In genomic region chr1:77226991-77227515, GRCm38 (mm10) we compare ENCODE assay signal across 9 mouse cellular contexts.
A peak's percentile ranks its signal among the peaks of the same experiment; 100 is the strongest.
DNase-seq lines count a peak whose midpoint lies in the region; ATAC-seq lines count a peak whose summit lies in the region.
"Had no signal": no experiment of that assay in that cellular context is flagged by ENCODE, and none has a peak within 500 bp of the region (broad histone marks: within the 10 kb centered on the region; RNA-seq: fewer than 3 reads in every experiment).

No protein-coding gene starts in this region.

- no peaks in the 10 kb centered on the region for H3K9me3 ChIP-seq in forebrain, embryonic 14.5 days (replicated peaks; ENCODE audit: control insufficient read depth, low read length)
- H3K9me3 ChIP-seq in forebrain, embryonic 11.5 days (ENCODE audit: control insufficient read depth, low read length): no peaks in the 10 kb centered on the region
- H3K9me3 ChIP-seq in intestine, embryonic 16.5 days (ENCODE audit: control insufficient read depth, low read length): no peaks in the 10 kb centered on the region

- no peak for ATAC-seq in forebrain, embryonic 14.5 days
- ATAC-seq in forebrain, embryonic 11.5 days (replicated peaks; ENCODE audit: low FRiP score): no peak
- ATAC-seq in intestine, embryonic 16.5 days: peak; percentile 31; the same call in 1 of the 2 replicates
- peak; percentile 74 for ATAC-seq in megakaryocyte progenitor cell, adult 5-6 weeks (replicated peaks; ENCODE audit: poor library complexity)

- H3K9ac ChIP-seq in forebrain, embryonic 14.5 days (ENCODE audit: low read length): no peak overlapping the region
- no peak overlapping the region for H3K9ac ChIP-seq in forebrain, embryonic 11.5 days (ENCODE audit: low read length)
- no peak overlapping the region for H3K9ac ChIP-seq in intestine, embryonic 16.5 days (ENCODE audit: low read depth, low read length)

- WGBS in forebrain, embryonic 14.5 days: 20% methylated on average over 12 of the region's 12 CpGs
- whole genome bisulfite sequencing in forebrain, embryonic 11.5 days: 12% methylated on average over 12 of the region's 12 CpGs
- 11% methylated on average over 12 of the region's 12 CpGs for WGBS in intestine, embryonic 16.5 days

- DNase-seq in forebrain, embryonic 14.5 days (ENCODE audit: low spot score): peak; percentile 17
- DNase-seq in forebrain, embryonic 11.5 days (ENCODE audit: low spot score): no peak
- DNase-seq in embryo, embryonic 10 days (ENCODE audit: low spot score): peak; percentile 66
- DNase-seq in ovary, postnatal 10 days (ENCODE audit: low spot score): no peak
- DNase-seq in thymus, postnatal 14 days: no peak
- DNase-seq in adrenal gland, postnatal 36 days: no peak

- no peaks in the 10 kb centered on the region for H3K36me3 ChIP-seq in forebrain, embryonic 14.5 days (ENCODE audit: control insufficient read depth, insufficient read depth, low read length)
- no peaks in the 10 kb centered on the region for H3K36me3 ChIP-seq in forebrain, embryonic 11.5 days (ENCODE audit: control insufficient read depth, insufficient read depth, low read length)
- H3K36me3 ChIP-seq in intestine, embryonic 16.5 days (ENCODE audit: control insufficient read depth, insufficient read depth, low read length): no peaks in the 10 kb centered on the region

- peaks cover 4% of the 10 kb centered on the region; the same call in 1 of the 2 replicates for H3K4me1 ChIP-seq in forebrain, embryonic 14.5 days (ENCODE audit: control insufficient read depth, insufficient read depth, low read length)
- H3K4me1 ChIP-seq in forebrain, embryonic 11.5 days (replicated peaks; ENCODE audit: control insufficient read depth, insufficient read depth, low read length): peaks cover 4% of the 10 kb centered on the region; the same call in 1 of the 2 replicates
- peaks cover 4% of the 10 kb centered on the region; the same call in 1 of the 2 replicates for H3K4me1 ChIP-seq in intestine, embryonic 16.5 days (ENCODE audit: control insufficient read depth, insufficient read depth, low read length)

- no peaks in the 10 kb centered on the region for H3K27me3 ChIP-seq in forebrain, embryonic 14.5 days (replicated peaks; ENCODE audit: control insufficient read depth, insufficient read depth, low read length)
- H3K27me3 ChIP-seq in forebrain, embryonic 11.5 days (ENCODE audit: control insufficient read depth, insufficient read depth, low read length): no peaks in the 10 kb centered on the region
- no peaks in the 10 kb centered on the region for H3K27me3 ChIP-seq in intestine, embryonic 16.5 days (replicated peaks; ENCODE audit: control insufficient read depth, insufficient read depth, low read length)

- no peak overlapping the region for H3K4me2 ChIP-seq in forebrain, embryonic 14.5 days (ENCODE audit: low read length)
- H3K4me2 ChIP-seq in forebrain, embryonic 11.5 days (ENCODE audit: low read depth, low read length, severe bottlenecking): no peak overlapping the region
- peak overlapping the region; percentile 26 for H3K4me2 ChIP-seq in intestine, embryonic 16.5 days (ENCODE audit: low read depth, low read length)

- H3K4me3 ChIP-seq in forebrain, embryonic 14.5 days (ENCODE audit: low read depth, low read length): no peak overlapping the region
- H3K4me3 ChIP-seq in forebrain, embryonic 11.5 days (ENCODE audit: low read depth, low read length): no peak overlapping the region
- H3K4me3 ChIP-seq in intestine, embryonic 16.5 days (ENCODE audit: low read length): no peak overlapping the region
- H3K4me3 ChIP-seq: left cerebral cortex, adult 2 months had no signal

- no peak overlapping the region for H3K27ac ChIP-seq in forebrain, embryonic 14.5 days (ENCODE audit: low read depth, low read length)
- H3K27ac ChIP-seq in forebrain, embryonic 11.5 days (ENCODE audit: low read depth, low read length): no peak overlapping the region
- H3K27ac ChIP-seq in intestine, embryonic 16.5 days (ENCODE audit: low read length): no peak overlapping the region
- H3K27ac ChIP-seq: left cerebral cortex, adult 2 months had no signal

Comparison
In these comparisons a context has a peak if more than half of its experiments do, and no peak if none do; other contexts are left out.
1. DNase-seq: peak in forebrain, embryonic 14.5 days (single experiment) and embryo, embryonic 10 days (single experiment); none in forebrain, embryonic 11.5 days (single experiment), ovary, postnatal 10 days (single experiment), thymus, postnatal 14 days (single experiment) and adrenal gland, postnatal 36 days (0 of 2).
2. ATAC-seq: peak in intestine, embryonic 16.5 days (single experiment) and megakaryocyte progenitor cell, adult 5-6 weeks (single experiment); none in forebrain, embryonic 14.5 days (single experiment) and forebrain, embryonic 11.5 days (single experiment).